Mouse (Mus musculus) mouse trophoblast stem cell (cell line): ENCODE measurements around the gene Spred2.

Experiments
- in situ Hi-C, 2 experiments: fragments of 300-500 bp; cut with MseI, MboI; formaldehyde crosslinking; loops; 2 replicates in 1 of 2; 3 replicates in 1 of 2; pipeline ENCODE4 v1.15.1; 2025

Gene Spred2

GRCm38 (mm10) chr11:19952963-19953362 is 28.8 kb downstream of the Spred2 start:
- in situ Hi-C loops, result no loop called here

GRCm38 (mm10) chr11:19953919-19954318 is 29.7 kb downstream of the Spred2 start:
- in situ Hi-C loops, result no loop called here

- in situ Hi-C loops, result no loop called here
These were observed 30.9 kb downstream of the Spred2 start for GRCm38 (mm10) chr11:19955069-19955468.

GRCm38 (mm10) chr11:19955701-19956100 is 31.5 kb downstream of the Spred2 start:
- in situ Hi-C loops, result no loop called here

- in situ Hi-C loops, result no loop called here
These were observed 34.8 kb downstream of the Spred2 start for GRCm38 (mm10) chr11:19959006-19959405.

- in situ Hi-C loops, result no loop called here
These were observed 35.7 kb downstream of the Spred2 start for GRCm38 (mm10) chr11:19959897-19960296.

GRCm38 (mm10) chr11:19960541-19960940 is 36.4 kb downstream of the Spred2 start:
- in situ Hi-C loops, result no loop called here

- in situ Hi-C loops, result no loop called here
These were observed 36.9 kb downstream of the Spred2 start for GRCm38 (mm10) chr11:19961088-19961487.

- in situ Hi-C loops, result no loop called here
These were observed 37.7 kb downstream of the Spred2 start for GRCm38 (mm10) chr11:19961766-19962365.

GRCm38 (mm10) chr11:19962796-19963195 is 38.6 kb downstream of the Spred2 start:
- in situ Hi-C loops, result no loop called here

- in situ Hi-C loops, result no loop called here
These were observed 39.6 kb downstream of the Spred2 start for GRCm38 (mm10) chr11:19963717-19964141.

GRCm38 (mm10) chr11:19964333-19964732 is 40.2 kb downstream of the Spred2 start:
- in situ Hi-C loops, result no loop called here

- in situ Hi-C loops, result no loop called here
These were observed 40.9 kb downstream of the Spred2 start for GRCm38 (mm10) chr11:19965037-19965611.

GRCm38 (mm10) chr11:19965664-19966063 is 41.5 kb downstream of the Spred2 start:
- in situ Hi-C loops, result no loop called here

- in situ Hi-C loops, result no loop called here
These were observed 42.1 kb downstream of the Spred2 start for GRCm38 (mm10) chr11:19966294-19966693.

- in situ Hi-C loops, result no loop called here
These were observed 45.4 kb downstream of the Spred2 start for GRCm38 (mm10) chr11:19969584-19969983.

GRCm38 (mm10) chr11:19971954-19972750 is 48.0 kb downstream of the Spred2 start:
- in situ Hi-C loops, result no loop called here

- in situ Hi-C loops, result no loop called here
These were observed 49.0 kb downstream of the Spred2 start for GRCm38 (mm10) chr11:19973032-19973790.

- in situ Hi-C loops, result no loop called here
These were observed 51.9 kb downstream of the Spred2 start for GRCm38 (mm10) chr11:19976032-19976431.

- in situ Hi-C loops, result no loop called here
These were observed 53.5 kb downstream of the Spred2 start for GRCm38 (mm10) chr11:19977687-19978086.

- in situ Hi-C loops, result no loop called here
These were observed 55.2 kb downstream of the Spred2 start for GRCm38 (mm10) chr11:19979338-19979737.

GRCm38 (mm10) chr11:19982113-19982512 is 57.9 kb downstream of the Spred2 start:
- in situ Hi-C loops, result no loop called here
